Mouse (Mus musculus): ENCODE measurements at regions not wholly inside any gene's neighbourhood (a gene's known extent, or its start where the extent isn't known, plus 50 kb on each side); places are given as distances from the start of the nearest gene placed in this dataset.

DNA sequence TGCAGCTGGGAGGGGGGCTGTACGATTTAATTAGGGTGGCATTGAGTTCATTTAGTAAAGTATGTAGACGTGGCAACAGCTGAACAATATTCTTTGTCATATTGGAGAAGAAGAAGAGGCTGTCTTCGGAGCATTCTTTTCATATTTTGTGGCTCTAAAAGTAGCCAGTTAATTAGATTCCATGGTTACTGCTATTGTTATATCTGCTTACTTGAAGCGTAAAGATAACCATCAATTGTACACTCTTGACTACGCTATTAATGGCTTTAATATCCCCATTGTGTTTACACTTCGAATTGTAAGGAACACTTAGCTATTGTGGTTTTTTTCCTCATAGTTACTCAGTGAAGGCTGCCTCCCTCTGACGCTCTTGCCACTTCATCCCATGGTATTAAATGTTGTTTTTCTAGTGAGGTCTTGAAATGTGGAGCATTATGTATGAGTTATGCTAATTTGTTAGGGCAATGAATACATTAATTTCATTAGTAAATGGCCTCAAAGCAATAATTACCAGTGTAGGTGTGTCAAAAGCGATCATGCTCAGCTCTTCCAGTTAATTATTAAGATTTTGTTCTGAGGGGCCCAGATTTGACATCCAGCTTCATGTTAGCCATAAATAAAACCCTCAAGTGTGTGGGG is 415.0 kb downstream of the Lmo4 start:
- Histone ChIP-seq H3K4me1 (peaks cover 29% of the 10 kb centered on the region), H3K36me3 (no peaks in the 10 kb centered on the region), H3K27ac (no peak overlapping the region), H3K4me3 (no peak overlapping the region), H3K27me3 (ENCODE audit: low read depth, poor library complexity, severe bottlenecking) (no peaks in the 10 kb centered on the region), H3K9me3 (replicated peaks) (no peaks in the 10 kb centered on the region)
- DNase-seq (ENCODE audit: low spot score): no peak
- 83% methylated on average over 8 of the region's 8 CpGs for WGBS

DNA sequence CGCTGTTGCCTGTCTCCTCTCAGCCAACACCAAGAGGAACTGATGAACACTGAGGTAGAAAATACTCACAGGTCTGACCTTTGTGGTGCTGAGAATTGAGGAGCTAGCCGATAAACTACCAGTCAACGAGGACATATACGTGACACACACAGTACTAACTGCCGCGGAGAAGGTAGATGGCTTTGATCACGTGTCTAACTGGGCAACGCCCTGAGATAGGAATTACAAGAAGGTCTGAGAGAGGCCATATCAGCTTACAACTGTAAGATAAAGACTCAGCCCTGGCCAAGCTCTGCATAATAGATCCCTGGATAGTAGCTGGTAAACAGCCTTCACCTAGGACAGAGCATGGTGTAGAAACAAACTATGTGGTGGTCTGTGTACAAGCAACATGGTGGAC is 418.1 kb downstream of the Lmo4 start:
- DNase-seq (ENCODE audit: low spot score): no peak
- Histone ChIP-seq H3K4me1 (peaks cover 33% of the 10 kb centered on the region), H3K27ac (no peak overlapping the region), H3K27me3 (ENCODE audit: low read depth, poor library complexity, severe bottlenecking) (no peaks in the 10 kb centered on the region), H3K4me3 (no peak overlapping the region), H3K36me3 (no peaks in the 10 kb centered on the region), H3K9me3 (replicated peaks) (no peaks in the 10 kb centered on the region)
- WGBS: 94% methylated on average over 8 of the region's 8 CpGs

DNA sequence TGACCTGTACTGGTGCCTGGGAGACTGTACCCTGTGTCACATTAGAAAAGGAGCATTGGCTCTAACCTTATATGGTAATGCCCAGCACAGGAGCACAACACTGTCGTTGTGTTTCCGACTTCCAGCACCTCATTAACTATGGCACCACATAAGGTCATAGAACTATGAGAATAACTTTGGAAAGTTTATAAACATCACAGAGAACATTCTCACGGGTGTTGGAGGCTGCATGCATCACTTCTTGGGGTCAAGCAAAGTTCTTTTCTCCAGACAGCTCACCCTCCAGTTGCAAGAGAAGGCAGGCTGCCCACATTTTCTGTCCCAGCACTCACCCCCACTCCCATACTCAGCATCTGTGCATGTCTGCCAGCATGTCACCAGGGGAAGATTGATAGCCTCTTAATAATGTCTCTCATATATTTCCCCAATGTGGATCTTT is 420.6 kb downstream of the Lmo4 start:
- Histone ChIP-seq H3K4me1 (peaks cover 16% of the 10 kb centered on the region), H3K9me3 (replicated peaks) (no peaks in the 10 kb centered on the region), H3K27me3 (ENCODE audit: low read depth, poor library complexity, severe bottlenecking) (no peaks in the 10 kb centered on the region), H3K27ac (peak overlapping the region; percentile 5), H3K4me3 (no peak overlapping the region), H3K36me3 (no peaks in the 10 kb centered on the region)
- peak; percentile 42 for DNase-seq (ENCODE audit: low spot score)
- 46% methylated on average over 3 of the region's 3 CpGs for WGBS

DNA sequence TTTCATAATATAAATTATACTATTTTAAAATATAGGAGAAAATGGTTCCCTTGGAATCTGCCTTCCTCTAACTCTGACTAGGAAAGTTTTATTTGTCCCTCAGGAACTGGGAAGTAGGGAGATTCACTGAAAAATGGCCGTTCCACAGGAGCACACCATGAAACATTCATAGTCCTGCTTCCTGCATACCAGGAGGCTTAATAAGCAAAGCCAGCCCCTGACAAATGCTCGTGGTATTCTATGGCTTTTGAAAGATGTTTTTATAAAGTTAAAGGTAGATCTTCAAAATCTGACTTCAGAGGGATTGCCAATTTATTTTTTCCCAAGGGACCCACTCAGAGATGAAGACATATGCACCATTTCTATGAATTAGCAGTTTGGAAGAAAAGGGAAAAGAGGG is 426.9 kb downstream of the Lmo4 start:
- Histone ChIP-seq H3K9me3 (replicated peaks) (no peaks in the 10 kb centered on the region), H3K27ac (no peak overlapping the region), H3K36me3 (no peaks in the 10 kb centered on the region), H3K27me3 (ENCODE audit: low read depth, poor library complexity, severe bottlenecking) (no peaks in the 10 kb centered on the region), H3K4me1 (no peaks in the 10 kb centered on the region), H3K4me3 (no peak overlapping the region)
- WGBS: 81% methylated on average over 2 of the region's 2 CpGs
- DNase-seq (ENCODE audit: low spot score): no peak

DNA sequence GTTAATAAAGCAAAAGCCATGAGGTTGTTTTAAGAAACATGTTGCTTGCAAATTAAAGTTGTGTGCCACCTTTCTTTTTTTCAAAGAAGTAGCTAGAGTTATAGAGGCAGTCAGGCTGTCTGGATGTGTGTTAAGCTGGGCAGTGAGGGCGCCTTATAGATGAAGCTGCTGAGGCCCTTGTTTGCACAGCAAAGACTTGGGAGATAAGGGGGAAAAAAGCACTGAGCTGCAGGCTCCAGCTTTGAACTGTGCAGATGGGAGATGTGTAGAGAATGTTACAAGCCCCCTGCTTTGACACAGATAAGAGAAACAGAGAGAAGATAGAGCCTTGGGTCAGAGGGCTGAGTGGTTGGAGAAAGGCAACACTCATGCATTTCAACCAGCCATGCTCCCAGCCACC is 445.7 kb downstream of the Lmo4 start:
- H3K36me3 ChIP-seq: no peaks in the 10 kb centered on the region
- no peaks in the 10 kb centered on the region for H3K4me1 ChIP-seq
- H3K27ac ChIP-seq: no peak overlapping the region
- 91% methylated on average over 1 of the region's 1 CpGs for WGBS
- no peaks in the 10 kb centered on the region for H3K27me3 ChIP-seq (ENCODE audit: low read depth, poor library complexity, severe bottlenecking)
- H3K4me3 ChIP-seq: no peak overlapping the region
- H3K9me3 ChIP-seq (replicated peaks): no peaks in the 10 kb centered on the region
- no peak for DNase-seq (ENCODE audit: low spot score)

DNA sequence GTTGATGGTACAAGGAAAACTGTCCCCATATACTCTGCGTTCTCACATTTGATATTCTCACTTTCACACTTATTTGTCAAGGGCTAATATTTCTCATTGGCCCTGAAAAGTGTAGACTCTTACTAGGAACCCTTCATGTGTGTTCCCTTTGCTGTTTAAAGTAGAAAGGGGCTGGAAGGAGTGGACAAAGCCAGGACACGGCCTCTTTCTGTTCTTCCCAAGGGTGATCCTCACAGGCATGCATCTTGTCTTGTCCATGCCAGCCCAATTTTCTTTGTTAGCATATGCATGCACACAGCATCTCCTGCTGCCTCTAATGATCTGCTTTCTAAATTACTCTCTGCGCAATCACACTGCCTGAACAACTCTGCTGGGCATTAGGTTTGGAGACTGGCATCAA is 451.8 kb downstream of the Lmo4 start:
- 97% methylated on average over 3 of the region's 3 CpGs for WGBS
- peaks cover 8% of the 10 kb centered on the region for H3K4me1 ChIP-seq

DNA sequence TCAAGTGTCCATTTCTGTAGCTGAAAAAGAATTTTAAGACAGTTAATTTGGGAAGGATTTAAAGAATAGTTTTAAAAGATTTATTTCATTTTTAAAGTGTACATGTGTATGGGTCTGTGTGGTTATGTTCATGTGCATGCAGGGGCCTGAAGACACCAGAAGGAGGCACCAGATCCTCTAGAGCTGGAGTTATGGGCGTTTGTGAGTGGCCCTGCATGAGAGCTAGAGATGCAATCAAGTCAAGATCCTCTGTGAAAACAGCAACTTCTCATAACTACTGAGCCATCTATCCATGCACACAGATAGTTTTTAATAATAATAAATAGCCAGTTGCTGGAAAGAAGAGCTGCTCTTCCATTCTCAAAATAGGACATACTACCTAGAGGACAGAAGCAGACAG is 452.4 kb downstream of the Lmo4 start:
- H3K36me3 ChIP-seq: no peaks in the 10 kb centered on the region
- H3K27ac ChIP-seq: no peak overlapping the region
- peaks cover 8% of the 10 kb centered on the region for H3K4me1 ChIP-seq
- WGBS: 84% methylated on average over 1 of the region's 1 CpGs
- H3K9me3 ChIP-seq (replicated peaks): no peaks in the 10 kb centered on the region
- no peak overlapping the region for H3K4me3 ChIP-seq
- no peak for DNase-seq (ENCODE audit: low spot score)
- H3K27me3 ChIP-seq (ENCODE audit: low read depth, poor library complexity, severe bottlenecking): no peaks in the 10 kb centered on the region

More for the DNA sequence above, 451.8 kb downstream of the Lmo4 start:
- no peak overlapping the region for H3K27ac ChIP-seq
- H3K36me3 ChIP-seq: no peaks in the 10 kb centered on the region
- H3K9me3 ChIP-seq (replicated peaks): no peaks in the 10 kb centered on the region
- no peaks in the 10 kb centered on the region for H3K27me3 ChIP-seq (ENCODE audit: low read depth, poor library complexity, severe bottlenecking)
- DNase-seq (ENCODE audit: low spot score): no peak
- H3K4me3 ChIP-seq: no peak overlapping the region

DNA sequence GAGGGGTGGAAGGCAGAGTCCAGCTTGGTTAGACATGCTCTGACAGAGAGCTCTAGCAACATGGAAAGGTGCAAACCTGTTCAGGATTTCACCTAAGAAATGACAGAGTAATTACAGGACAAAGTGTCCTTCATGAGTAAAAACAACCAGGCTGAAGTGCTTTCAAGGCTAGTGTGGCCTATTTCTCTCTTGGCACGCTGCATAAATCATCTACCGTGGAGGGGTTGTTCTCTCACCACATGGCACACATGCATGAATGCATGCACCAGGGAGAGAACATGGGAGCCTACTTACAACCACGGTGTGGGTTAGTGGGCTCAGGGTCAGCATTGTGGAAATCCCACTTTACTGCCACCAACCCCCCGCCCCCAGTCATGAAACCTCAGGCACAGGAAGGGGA is 454.9 kb downstream of the Lmo4 start:
- H3K4me1 ChIP-seq: peaks cover 8% of the 10 kb centered on the region
- H3K27ac ChIP-seq: no peak overlapping the region
- 81% methylated on average over 4 of the region's 4 CpGs for WGBS
- no peaks in the 10 kb centered on the region for H3K27me3 ChIP-seq (ENCODE audit: low read depth, poor library complexity, severe bottlenecking)
- no peaks in the 10 kb centered on the region for H3K9me3 ChIP-seq (replicated peaks)
- DNase-seq (ENCODE audit: low spot score): no peak
- no peak overlapping the region for H3K4me3 ChIP-seq
- no peaks in the 10 kb centered on the region for H3K36me3 ChIP-seq

DNA sequence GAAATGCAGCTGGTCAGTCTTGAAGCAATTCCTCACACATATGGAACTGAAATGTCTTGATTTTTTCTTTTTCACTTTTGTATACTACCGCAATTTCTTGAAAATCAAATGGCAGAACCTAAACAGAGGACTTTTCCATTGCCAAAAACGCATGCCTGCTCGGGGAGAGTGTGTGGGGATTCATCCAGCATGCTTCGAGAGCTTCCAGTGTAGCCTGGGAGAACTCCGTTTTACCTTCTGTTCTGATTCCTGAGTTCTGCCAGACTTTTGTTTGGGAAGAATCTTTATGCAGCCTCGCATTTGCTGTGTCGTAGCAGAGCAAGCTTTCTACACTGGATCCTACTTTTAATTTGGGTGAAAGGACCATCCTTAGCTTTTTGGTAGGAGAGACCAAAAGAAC is 461.4 kb downstream of the Lmo4 start:
- no peaks in the 10 kb centered on the region for H3K36me3 ChIP-seq
- no peak for DNase-seq (ENCODE audit: low spot score)
- no peaks in the 10 kb centered on the region for H3K9me3 ChIP-seq (replicated peaks)
- H3K4me1 ChIP-seq: peaks cover 17% of the 10 kb centered on the region
- peak overlapping the region; percentile 3; the same call in 1 of the 2 replicates for H3K27ac ChIP-seq
- WGBS: 89% methylated on average over 7 of the region's 7 CpGs
- H3K27me3 ChIP-seq (ENCODE audit: low read depth, poor library complexity, severe bottlenecking): no peaks in the 10 kb centered on the region
- no peak overlapping the region for H3K4me3 ChIP-seq

DNA sequence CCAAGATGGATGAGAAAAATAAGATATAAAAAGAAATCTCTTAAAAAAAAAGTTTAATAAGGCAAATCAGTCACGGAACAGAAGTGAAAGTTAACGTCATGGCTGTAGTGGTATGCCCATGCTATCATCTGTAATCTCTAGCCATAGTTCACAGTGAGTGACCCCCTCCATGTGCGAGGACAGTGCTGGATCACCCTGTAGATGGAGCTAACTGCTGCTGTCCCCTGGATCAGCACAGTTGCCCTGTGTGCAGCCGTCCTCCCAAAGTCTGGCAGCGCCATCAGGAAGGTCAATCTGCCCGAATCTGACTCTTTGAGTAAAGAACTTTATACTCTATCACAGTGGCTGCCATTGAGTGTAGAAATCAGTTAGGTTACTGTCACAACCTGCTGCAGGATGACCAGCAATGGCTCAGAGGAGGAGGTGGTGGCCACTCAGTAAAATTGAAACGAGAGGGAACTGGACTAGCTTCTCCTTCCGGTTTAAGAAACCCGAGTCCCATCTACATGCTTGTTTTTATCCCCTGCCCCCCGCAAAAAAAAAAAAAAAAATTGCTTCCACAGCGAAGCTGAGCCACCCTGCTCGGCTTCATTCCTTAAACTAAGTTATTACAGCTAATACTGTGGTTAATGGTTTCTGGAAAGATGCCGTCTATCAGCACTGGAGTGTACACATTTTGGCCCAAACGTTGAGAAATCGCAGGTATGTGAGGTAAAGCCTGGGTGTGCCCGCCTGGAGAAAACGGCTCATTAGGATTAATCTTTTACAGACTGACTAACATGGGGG is 462.0 kb downstream of the Lmo4 start:
- Histone ChIP-seq H3K4me3 (no peak overlapping the region), H3K4me1 (peaks cover 19% of the 10 kb centered on the region), H3K9me3 (replicated peaks) (no peaks in the 10 kb centered on the region), H3K36me3 (no peaks in the 10 kb centered on the region), H3K27ac (peak overlapping the region; percentile 3; the same call in 1 of the 2 replicates), H3K27me3 (ENCODE audit: low read depth, poor library complexity, severe bottlenecking) (no peaks in the 10 kb centered on the region)
- no peak for DNase-seq (ENCODE audit: low spot score)
- 74% methylated on average over 17 of the region's 17 CpGs for WGBS

DNA sequence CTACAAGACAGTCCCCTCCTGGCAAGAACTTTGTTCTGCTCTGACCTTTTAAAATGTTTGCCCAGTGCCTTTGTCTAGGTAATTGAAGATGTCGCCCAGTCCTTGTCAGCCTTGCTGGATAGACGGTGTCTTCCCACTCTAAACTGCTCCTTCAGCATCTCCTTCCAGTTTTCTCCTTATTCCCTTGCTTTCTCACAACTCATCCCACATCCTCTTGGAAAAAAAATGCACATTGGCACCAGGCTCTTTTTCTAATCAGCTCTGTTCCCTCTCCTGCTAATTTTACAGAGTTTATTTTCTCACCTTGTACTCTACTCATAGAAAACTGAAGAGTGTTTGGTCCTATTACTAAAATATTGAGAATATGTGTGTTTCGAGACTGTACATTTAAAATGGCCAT is 466.3 kb downstream of the Lmo4 start:
- no peak overlapping the region for H3K4me3 ChIP-seq

DNA sequence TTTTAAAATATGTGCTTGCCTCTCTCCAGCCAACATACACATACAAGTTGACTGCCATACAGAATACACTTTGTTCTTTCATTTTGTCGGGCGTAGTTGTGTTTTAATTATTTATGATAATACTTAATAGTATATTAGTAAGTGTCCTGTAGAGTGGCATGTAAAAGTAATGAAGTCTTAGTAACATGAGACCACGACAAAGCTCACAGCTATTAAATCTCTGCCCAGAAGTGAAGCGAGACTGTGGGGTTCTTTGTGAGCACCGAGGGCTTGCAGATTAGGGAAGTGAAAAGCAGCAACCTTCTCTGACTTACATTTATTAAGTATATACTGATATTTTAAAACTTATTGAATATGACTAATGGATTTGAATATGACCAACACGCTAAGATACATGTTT is 467.2 kb downstream of the Lmo4 start:
- Histone ChIP-seq H3K27me3 (ENCODE audit: low read depth, poor library complexity, severe bottlenecking) (no peaks in the 10 kb centered on the region), H3K27ac (no peak overlapping the region), H3K4me1 (peaks cover 16% of the 10 kb centered on the region), H3K9me3 (replicated peaks) (no peaks in the 10 kb centered on the region), H3K4me3 (no peak overlapping the region), H3K36me3 (no peaks in the 10 kb centered on the region)
- DNase-seq (ENCODE audit: low spot score): no peak
- WGBS: 63% methylated on average over 6 of the region's 6 CpGs

More for the DNA sequence above, 466.3 kb downstream of the Lmo4 start:
- 79% methylated on average over 3 of the region's 3 CpGs for WGBS
- Histone ChIP-seq H3K9me3 (replicated peaks) (no peaks in the 10 kb centered on the region), H3K36me3 (no peaks in the 10 kb centered on the region), H3K27ac (no peak overlapping the region), H3K27me3 (ENCODE audit: low read depth, poor library complexity, severe bottlenecking) (no peaks in the 10 kb centered on the region), H3K4me1 (peaks cover 21% of the 10 kb centered on the region)
- no peak for DNase-seq (ENCODE audit: low spot score)

DNA sequence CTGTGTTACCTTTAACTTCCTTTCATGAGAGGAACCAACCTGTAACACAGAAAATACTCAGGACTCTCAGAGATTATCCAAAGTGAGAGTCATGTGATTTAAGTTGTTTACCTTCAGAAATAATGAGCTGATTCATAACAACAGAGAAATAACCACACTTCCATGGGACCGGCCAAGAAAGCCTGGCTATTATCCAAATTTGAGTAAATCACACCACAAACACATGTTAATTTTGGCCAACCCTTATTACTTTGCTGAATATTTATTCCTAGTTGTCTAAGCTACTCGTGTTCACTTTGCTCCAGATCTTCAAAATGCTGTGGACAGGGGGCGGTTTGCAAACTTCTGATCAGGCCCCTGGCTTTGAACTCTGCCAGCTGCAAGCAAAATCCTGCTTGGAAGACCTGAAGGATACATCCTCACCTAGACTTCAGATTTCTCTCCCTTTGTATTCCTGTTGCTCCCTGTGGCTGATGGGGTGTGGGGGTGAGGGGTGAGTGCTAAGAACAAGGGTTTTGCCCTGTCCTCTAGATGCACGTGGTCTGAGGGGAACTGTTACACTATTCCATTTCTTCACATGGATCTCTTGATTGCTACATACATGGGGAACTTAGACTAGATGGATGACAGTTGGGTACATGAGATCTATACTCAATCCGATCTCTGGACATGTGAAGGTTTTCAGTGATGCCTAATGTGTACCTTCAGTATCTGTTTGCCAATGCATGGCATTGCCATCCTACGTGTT is 468.2 kb downstream of the Lmo4 start:
- H3K4me1 ChIP-seq: peaks cover 14% of the 10 kb centered on the region; the same call in 1 of the 2 replicates
- WGBS: 90% methylated on average over 6 of the region's 6 CpGs
- no peaks in the 10 kb centered on the region for H3K27me3 ChIP-seq (ENCODE audit: low read depth, poor library complexity, severe bottlenecking)
- H3K27ac ChIP-seq: peak overlapping the region; percentile 36; the same call in 1 of the 2 replicates
- H3K4me3 ChIP-seq: no peak overlapping the region
- H3K36me3 ChIP-seq: no peaks in the 10 kb centered on the region
- no peaks in the 10 kb centered on the region for H3K9me3 ChIP-seq (replicated peaks)
- DNase-seq (ENCODE audit: low spot score): no peak

All from limb, embryonic 10.5 days (tissue).